Mouse (Mus musculus) cerebellum, postnatal 14 days (tissue): ENCODE data around the gene Anxa7.
A peak's percentile ranks its signal among the peaks of the same experiment; 100 is the strongest.

ENCODE experiments used
- DNase-seq, 2 experiments: peaks; one replicate each; pipeline ENCODE4 v3.0.0; 2021; ENCODE audit warnings: mixed read lengths in 2 of 2

Gene Anxa7

GRCm38 (mm10) chr14:20479291-20480194, at the start of gene Anxa7:
Anxa7 (minus strand) TSS chr14:20480133.
- peak; percentile 70 to 74 for DNase-seq

DNA sequence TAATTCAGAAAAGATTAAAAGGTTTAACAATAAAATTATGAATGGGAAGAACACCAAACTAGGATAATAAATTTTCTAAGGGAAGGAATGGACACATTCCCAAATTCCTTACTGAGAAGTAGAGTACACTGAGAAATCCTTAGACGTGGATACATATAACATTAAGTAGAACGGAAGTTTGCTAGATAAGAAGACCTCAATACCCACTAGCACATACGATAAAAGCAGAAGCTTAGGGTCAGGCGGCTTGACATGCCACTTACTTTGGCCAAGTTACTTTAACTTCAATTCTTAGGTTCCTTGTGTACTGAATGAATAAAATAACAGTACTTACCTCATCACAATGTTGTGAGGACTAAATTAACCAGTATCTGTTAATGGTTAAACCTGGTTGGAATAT, 49.7 kb upstream of the Anxa7 start:
- no peak for DNase-seq

DNA sequence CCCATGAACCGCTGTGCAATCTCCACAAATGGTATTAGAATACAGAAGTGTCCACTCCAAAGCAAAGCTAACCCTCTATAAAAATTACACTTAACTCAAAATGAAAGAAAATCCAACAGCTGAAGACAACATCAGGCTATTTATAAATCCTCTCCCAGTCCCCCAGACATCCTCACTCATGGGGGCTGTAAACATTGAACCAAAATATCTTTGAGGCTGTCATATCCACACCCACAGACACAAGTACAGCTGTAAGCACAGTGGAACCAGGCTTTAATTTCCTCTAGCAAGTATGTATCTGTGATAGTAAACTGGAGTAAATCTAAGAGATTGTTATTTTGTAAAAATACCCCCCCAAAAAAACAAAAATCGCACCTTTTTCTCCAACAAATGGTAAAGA, 40.2 kb upstream of the Anxa7 start:
- DNase-seq = no peak

GRCm38 (mm10) chr14:20508424-20508823, 28.5 kb upstream of the Anxa7 start:
- no peak for DNase-seq

GRCm38 (mm10) chr14:20502966-20503365, 23.0 kb upstream of the Anxa7 start:
- DNase-seq = no peak

- DNase-seq = peak in 1 of 2 experiments; percentile 26
Measured at GRCm38 (mm10) chr14:20499982-20500381, 20.0 kb upstream of the Anxa7 start.

- DNase-seq = no peak
Measured at GRCm38 (mm10) chr14:20496603-20497002, 16.7 kb upstream of the Anxa7 start, which contains the start of gene Mss51. Mss51 (minus strand) TSS chr14:20496901.

DNA sequence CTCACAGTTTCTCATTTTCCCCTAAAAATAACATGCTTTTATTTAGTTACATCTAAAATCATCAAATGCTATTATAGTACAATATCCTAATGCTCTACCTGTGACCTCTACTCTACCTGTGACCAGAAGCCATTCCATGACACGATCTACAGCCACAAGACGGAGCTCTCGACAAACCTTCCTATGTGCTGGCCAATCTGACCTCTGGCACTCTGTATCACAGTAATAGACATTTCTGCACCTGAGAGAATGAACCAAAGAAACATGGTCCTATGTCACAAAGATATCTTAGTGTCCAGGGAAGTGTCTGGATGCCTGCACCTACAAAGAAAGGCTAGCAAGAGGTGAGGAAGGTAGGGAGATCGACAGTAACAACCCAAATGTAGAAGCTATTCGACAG, 6.1 kb upstream of the Anxa7 start:
- DNase-seq = no peak

DNA sequence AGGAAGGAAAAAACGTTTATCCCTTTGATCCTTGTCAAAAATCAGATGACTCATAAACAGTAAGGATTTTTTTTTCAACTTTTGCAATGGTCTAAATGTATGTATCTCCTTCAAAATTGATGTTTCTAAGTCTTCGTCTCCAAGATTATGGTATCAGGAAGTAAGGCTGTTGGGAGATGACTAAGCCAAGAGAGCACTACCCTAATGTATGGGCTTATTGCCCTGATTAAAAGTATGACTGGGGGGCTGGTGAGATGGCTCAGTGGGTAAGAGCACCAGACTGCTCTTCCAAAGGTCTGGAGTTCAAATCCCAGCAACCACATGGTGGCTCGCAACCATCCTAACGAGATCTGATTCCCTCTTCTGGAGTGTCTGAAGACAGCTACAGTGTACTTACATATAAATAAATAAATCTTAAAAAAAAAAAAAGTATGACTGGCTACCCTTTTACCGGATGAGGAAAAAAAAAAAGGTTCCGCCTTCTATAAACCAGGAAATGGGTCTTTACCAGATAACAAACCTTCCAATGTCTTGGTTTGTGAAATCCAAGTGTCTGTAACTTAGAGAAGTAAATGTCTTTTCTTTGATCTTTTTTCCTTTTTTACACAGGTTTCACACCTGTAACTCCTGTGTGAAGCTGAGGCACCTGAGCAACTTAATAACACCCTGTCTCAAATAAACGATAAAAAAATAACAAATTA, 2.3 kb upstream of the Anxa7 start:
- no peak for DNase-seq

GRCm38 (mm10) chr14:20481211-20481610, 1.3 kb upstream of the Anxa7 start:
- peak in 1 of 2 experiments; percentile 16 for DNase-seq

DNA sequence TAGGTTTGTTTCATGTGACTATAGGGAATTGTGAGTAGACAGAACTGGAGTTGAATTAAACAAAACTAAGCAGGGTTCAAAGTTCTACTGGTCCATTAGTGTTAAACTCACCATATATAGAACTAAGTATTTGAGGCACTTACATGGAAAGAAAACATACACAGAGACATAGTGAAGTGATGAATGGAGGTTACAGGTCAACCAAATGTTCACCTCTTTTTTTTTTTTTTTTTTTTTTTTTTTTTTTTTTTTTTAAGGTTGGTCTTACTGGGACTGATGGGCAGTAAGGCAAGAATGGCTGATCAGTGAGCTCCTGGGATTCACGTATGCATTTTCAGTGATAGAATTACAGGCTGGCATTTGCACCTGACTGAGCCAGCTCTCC, 254 bp upstream of the Anxa7 start:
- no peak for DNase-seq

DNA sequence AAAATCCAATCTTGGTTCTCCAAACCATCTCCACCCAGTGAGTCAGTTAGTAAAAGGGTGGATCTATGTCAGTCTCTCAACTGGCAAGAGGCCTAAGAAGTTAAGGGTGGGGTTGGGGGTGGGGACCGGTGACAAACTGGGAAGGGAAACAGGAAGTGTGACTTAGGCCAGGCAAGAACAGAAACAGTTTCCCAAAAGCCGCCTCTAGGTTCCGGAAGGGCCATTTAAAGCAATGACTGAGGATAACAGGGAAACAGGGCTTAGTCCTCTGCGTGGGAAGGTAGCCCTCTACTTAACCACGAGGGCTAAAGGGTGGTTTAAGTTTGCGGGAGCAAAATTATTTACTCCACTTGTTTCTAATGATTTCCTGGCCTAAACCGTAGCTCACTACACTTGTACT, 1.1 kb downstream of the Anxa7 start:
- DNase-seq = no peak

DNA sequence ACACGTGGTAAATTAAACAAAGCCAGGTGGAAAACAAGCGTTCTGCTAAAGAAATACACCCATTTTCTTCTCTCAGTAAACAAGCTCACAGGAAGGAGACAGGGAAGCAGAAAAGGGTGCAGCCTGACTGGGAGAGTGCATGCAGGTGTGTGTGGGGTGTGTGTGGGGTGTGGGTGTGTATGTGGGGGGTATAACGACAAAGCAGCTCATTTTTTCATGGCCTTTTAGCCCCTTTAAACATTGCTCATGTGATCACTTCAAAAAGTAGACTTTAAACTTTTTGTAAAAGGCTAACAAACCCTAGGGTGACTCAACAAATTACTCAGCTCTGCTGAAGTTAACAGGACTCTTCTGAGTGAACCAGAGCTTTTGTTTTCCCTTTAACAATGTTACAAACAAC, 1.5 kb downstream of the Anxa7 start:
- no peak for DNase-seq

GRCm38 (mm10) chr14:20477261-20478025, 2.5 kb downstream of the Anxa7 start:
- DNase-seq = no peak

DNA sequence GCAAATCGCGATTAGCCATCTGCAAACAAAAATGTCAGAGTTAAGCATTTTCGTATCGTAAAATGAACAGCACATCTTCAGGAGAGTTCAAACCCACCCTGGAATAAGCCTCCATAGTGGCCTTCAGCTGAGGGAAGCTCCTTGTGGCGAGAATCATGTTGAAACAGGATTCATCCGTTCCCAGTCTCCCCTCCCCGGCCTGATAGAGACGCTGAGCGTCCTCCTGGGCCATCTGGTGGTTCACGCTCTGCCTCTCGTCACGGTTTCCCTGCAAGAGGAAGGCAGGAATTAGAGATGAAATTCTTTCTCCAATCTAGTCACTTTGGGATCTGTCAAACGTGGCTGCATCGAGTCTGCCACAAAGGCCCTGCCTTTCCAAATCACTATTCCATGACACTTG, 19.7 kb downstream of the Anxa7 start:
- peak in 1 of 2 experiments; percentile 18 for DNase-seq

GRCm38 (mm10) chr14:20458378-20458777, 21.6 kb downstream of the Anxa7 start:
- no peak for DNase-seq

- no peak for DNase-seq
Measured at GRCm38 (mm10) chr14:20452929-20453328, 27.0 kb downstream of the Anxa7 start.

- DNase-seq = peak; percentile 67 to 71
Measured at GRCm38 (mm10) chr14:20451765-20452331, 28.1 kb downstream of the Anxa7 start, which contains the start of gene Cfap70. Cfap70 (minus strand) TSS chr14:20452226.

DNA sequence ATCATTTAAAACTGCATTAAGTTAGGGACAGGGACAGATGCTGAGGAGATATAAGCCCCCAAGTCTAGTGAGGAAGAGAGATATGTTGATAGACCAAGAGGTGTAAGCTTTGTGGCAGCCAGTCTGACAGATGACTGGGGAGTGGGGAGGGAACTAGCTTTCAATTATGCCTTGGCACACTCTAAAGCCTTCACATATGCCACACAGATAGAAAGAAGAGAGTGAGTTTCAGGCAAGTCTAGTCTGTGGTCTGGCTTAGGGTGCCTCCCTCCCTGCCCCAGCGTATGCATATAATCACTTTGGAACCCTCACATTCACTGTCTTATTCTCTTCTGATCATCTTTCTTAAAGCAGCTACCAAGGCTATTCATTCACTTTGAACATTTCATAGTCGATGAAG, 28.6 kb downstream of the Anxa7 start:
- peak in 1 of 2 experiments; percentile 8 for DNase-seq

GRCm38 (mm10) chr14:20447209-20447608, 32.7 kb downstream of the Anxa7 start:
- DNase-seq = peak in 1 of 2 experiments; percentile 13

GRCm38 (mm10) chr14:20442252-20442651, 37.7 kb downstream of the Anxa7 start:
- no peak for DNase-seq

DNA sequence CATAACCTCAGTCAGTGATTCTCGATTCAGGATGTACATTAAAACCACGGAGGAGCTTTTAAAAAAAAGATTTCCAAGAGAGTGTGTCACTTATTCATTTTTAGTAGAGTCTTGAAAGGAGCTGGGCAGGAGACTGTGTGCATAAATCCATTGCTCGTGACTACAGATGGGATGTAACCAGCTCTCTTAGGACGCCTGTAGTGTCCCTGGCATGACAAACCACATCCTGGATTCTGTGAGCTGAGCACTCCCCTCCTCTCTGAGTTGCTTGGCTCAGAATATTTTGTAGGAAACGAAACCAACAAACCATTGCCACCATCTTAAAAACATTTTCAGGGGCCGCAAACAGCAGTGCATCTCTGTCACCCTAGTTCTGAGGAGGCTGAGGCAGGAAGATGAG, 43.0 kb downstream of the Anxa7 start:
- DNase-seq = peak; percentile 45 to 57

- peak in 1 of 2 experiments; percentile 16 for DNase-seq
Measured at GRCm38 (mm10) chr14:20432420-20432819, 47.5 kb downstream of the Anxa7 start.
